10 mouse cellular contexts compared by ENCODE assay signal in genomic region chr14:16733595-16734298, GRCm38 (mm10).
DNase-seq lines count a peak whose midpoint lies in the region; ATAC-seq and TF ChIP-seq lines count a peak whose summit lies in the region.
"Had no signal": no experiment of that assay in that cellular context is flagged by ENCODE, and none has a peak within 500 bp of the region (broad histone marks: within the 10 kb centered on the region; RNA-seq: fewer than 3 reads in every experiment).

No protein-coding gene starts in this region.

- WGBS in stomach, embryonic 14.5 days: 9% methylated on average over 9 of the region's 9 CpGs
- 22% methylated on average over 9 of the region's 9 CpGs for WGBS in stomach, postnatal 0 days
- WGBS in midbrain, embryonic 11.5 days: 19% methylated on average over 9 of the region's 9 CpGs

- peak overlapping the region; percentile 56 for H3K27ac ChIP-seq in stomach, embryonic 14.5 days (ENCODE audit: low read length)
- H3K27ac ChIP-seq in stomach, postnatal 0 days (replicated peaks): no peak overlapping the region
- no peak overlapping the region; the same call in 1 of the 2 replicates for H3K27ac ChIP-seq in midbrain, embryonic 11.5 days (ENCODE audit: low read depth, low read length)
- H3K27ac ChIP-seq in left cerebral cortex, adult 2 months: no peak overlapping the region

- TF ChIP-seq EP300 in stomach, postnatal 0 days (optimal IDR thresholded peaks at IDR 0.05): no peak

- no peaks in the 10 kb centered on the region for H3K36me3 ChIP-seq in stomach, embryonic 14.5 days (ENCODE audit: control insufficient read depth, insufficient read depth, low read length)
- H3K36me3 ChIP-seq in stomach, postnatal 0 days (ENCODE audit: control insufficient read depth, insufficient read depth, low read length): no peaks in the 10 kb centered on the region
- H3K36me3 ChIP-seq in midbrain, embryonic 11.5 days (ENCODE audit: control insufficient read depth, insufficient read depth, low read length): no peaks in the 10 kb centered on the region

- TF ChIP-seq CTCF in stomach, postnatal 0 days (IDR thresholded peaks at IDR 0.05; ENCODE audit: low read depth): no peak
- no peak for TF ChIP-seq CTCF in left cerebral cortex, adult 2 months (IDR thresholded peaks at IDR 0.05)

- H3K4me2 ChIP-seq in stomach, embryonic 14.5 days (replicated peaks; ENCODE audit: low read depth, low read length): no peak overlapping the region; the same call in 1 of the 2 replicates
- H3K4me2 ChIP-seq in stomach, postnatal 0 days (replicated peaks; ENCODE audit: low read depth): no peak overlapping the region
- H3K4me2 ChIP-seq in midbrain, embryonic 11.5 days: peak overlapping the region; percentile 11; the same call in 1 of the 2 replicates

- no peak overlapping the region for H3K4me3 ChIP-seq in stomach, embryonic 14.5 days (ENCODE audit: low read depth, low read length)
- H3K4me3 ChIP-seq in stomach, postnatal 0 days (ENCODE audit: low read depth, low read length): no peak overlapping the region
- no peak overlapping the region for H3K4me3 ChIP-seq in midbrain, embryonic 11.5 days (ENCODE audit: low read depth, low read length)
- no peak overlapping the region for H3K4me3 ChIP-seq in left cerebral cortex, adult 2 months

- no peak for DNase-seq in stomach, postnatal 0 days (ENCODE audit: low spot score)
- DNase-seq in forelimb bud, embryonic 11.5 days (ENCODE audit: low read depth, low spot score): peak; percentile 75
- peak; percentile 90 for DNase-seq in midbrain, embryonic 11.5 days (ENCODE audit: low spot score, missing footprints)
- DNase-seq in cerebellum, adult 18-20 months: no peak
- DNase-seq in gastrocnemius, adult 8-10 months (ENCODE audit: low spot score in 2 of 2): no peak
- no peak for DNase-seq in left cerebral cortex, adult 2 months (ENCODE audit: extremely low spot score in 1 of 2, low spot score in 2 of 2)
- DNase-seq: cerebellum, postnatal 10 days; thymus, adult 2 months had no signal

- peaks cover 26% of the 10 kb centered on the region for H3K4me1 ChIP-seq in stomach, embryonic 14.5 days (ENCODE audit: control insufficient read depth, insufficient read depth, low read length)
- no peaks in the 10 kb centered on the region for H3K4me1 ChIP-seq in stomach, postnatal 0 days (replicated peaks; ENCODE audit: control insufficient read depth, insufficient read depth)
- H3K4me1 ChIP-seq in midbrain, embryonic 11.5 days (ENCODE audit: control insufficient read depth, insufficient read depth, low read length): peaks cover 14% of the 10 kb centered on the region

- ATAC-seq in stomach, embryonic 14.5 days (ENCODE audit: insufficient number of reproducible peaks, insufficient read depth, low FRiP score, low read depth): peak; percentile 82
- no peak for ATAC-seq in stomach, postnatal 0 days (ENCODE audit: low FRiP score, low TSS enrichment)
- peak; percentile 76 for ATAC-seq in midbrain, embryonic 11.5 days (ENCODE audit: low FRiP score)
- ATAC-seq in granulocyte monocyte progenitor cell, adult 5-6 weeks (replicated peaks; ENCODE audit: poor library complexity, severe bottlenecking): no peak

- no peaks in the 10 kb centered on the region for H3K9me3 ChIP-seq in stomach, embryonic 14.5 days (ENCODE audit: control insufficient read depth, low read depth, low read length)
- no peaks in the 10 kb centered on the region for H3K9me3 ChIP-seq in stomach, postnatal 0 days (ENCODE audit: control insufficient read depth, low read length)
- peaks cover 2% of the 10 kb centered on the region; the same call in 1 of the 2 replicates for H3K9me3 ChIP-seq in midbrain, embryonic 11.5 days (ENCODE audit: control insufficient read depth, low read length)

- intact Hi-C loops in left cerebral cortex, adult 2 months (cut with DNase I): no loop called here

- H3K9ac ChIP-seq in stomach, embryonic 14.5 days (replicated peaks; ENCODE audit: low read depth, low read length): no peak overlapping the region; the same call in 1 of the 2 replicates
- H3K9ac ChIP-seq in stomach, postnatal 0 days (ENCODE audit: low read length): no peak overlapping the region
- H3K9ac ChIP-seq in midbrain, embryonic 11.5 days (ENCODE audit: low read length): no peak overlapping the region

- no peaks in the 10 kb centered on the region for H3K27me3 ChIP-seq in stomach, embryonic 14.5 days (ENCODE audit: control insufficient read depth, insufficient read depth, low read length)
- H3K27me3 ChIP-seq in stomach, postnatal 0 days (ENCODE audit: control insufficient read depth, insufficient read depth, low read length): no peaks in the 10 kb centered on the region
- H3K27me3 ChIP-seq in midbrain, embryonic 11.5 days (ENCODE audit: control insufficient read depth, insufficient read depth, low read length): peaks cover 12% of the 10 kb centered on the region

Comparison
In these comparisons a context has a peak if more than half of its experiments do, and no peak if none do; other contexts are left out.
1. ATAC-seq: peak in stomach, embryonic 14.5 days (single experiment) and midbrain, embryonic 11.5 days (single experiment); none in stomach, postnatal 0 days (single experiment) and granulocyte monocyte progenitor cell, adult 5-6 weeks (single experiment).
2. DNase-seq: peak in forelimb bud, embryonic 11.5 days (single experiment) and midbrain, embryonic 11.5 days (single experiment); none in stomach, postnatal 0 days (single experiment), cerebellum, adult 18-20 months (0 of 2), gastrocnemius, adult 8-10 months (0 of 2) and left cerebral cortex, adult 2 months (0 of 2).